Mouse (Mus musculus): ENCODE measurements around the gene Kbtbd6. TPM values are rescaled to one million over a fixed set of nuclear protein-coding genes. Genes with fewer than 3 reads are reported as not detected.
"Not testable (repeated sequence)": the region's sequence is repeated elsewhere in the genome, so short reads cannot be mapped to it uniquely, and the experiment has no call there.

The Kbtbd6 gene
- polyA plus RNA-seq (2012; rRNA removed) = 0.71 and 1.0 TPM in 2 replicates

DNA sequence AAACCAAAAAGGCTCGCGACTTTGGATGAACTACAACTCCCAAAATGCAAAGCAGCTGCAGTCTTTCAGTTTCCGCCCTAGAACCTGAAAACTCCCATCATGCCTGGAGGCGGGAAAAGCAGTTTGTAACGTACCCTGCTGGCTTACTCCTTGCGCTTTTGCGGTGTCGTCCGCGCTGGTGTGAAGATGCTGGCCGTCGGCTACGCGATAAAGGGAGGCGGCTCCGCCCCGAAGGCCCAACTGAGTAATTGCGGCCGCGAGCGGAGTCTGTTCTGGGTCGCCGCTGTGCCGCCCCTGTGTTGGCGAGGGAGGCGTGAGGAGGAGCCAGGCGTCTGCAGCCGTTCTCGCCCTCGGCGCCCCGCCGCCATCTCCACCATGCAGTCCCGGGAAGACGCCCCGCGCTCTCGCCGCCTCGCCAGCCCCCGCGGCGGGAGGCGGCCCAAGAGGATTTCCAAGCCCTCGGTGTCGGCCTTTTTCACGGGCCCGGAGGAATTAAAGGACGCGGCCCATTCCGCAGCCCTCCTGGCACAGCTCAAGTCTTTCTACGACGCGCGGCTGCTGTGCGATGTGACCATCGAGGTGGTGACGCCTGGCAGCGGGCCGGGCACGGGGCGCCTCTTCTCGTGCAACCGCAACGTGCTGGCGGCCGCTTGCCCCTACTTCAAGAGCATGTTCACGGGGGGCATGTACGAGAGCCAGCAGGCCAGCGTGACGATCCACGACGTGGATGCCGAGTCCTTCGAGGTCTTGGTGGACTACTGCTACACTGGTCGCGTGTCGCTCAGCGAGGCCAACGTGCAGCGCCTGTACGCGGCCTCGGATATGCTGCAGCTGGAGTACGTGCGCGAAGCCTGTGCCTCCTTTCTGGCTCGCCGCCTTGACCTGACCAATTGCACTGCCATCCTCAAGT is at the start of gene Kbtbd6:
Gene Kbtbd6, plus strand, starts transcription at position 155 of the 910 bp plus-strand sequence.
- peak; percentile 69 to 87 for DNase-seq (ENCODE audit: extremely low spot score in 1 of 2, low spot score in 1 of 2)

DNA sequence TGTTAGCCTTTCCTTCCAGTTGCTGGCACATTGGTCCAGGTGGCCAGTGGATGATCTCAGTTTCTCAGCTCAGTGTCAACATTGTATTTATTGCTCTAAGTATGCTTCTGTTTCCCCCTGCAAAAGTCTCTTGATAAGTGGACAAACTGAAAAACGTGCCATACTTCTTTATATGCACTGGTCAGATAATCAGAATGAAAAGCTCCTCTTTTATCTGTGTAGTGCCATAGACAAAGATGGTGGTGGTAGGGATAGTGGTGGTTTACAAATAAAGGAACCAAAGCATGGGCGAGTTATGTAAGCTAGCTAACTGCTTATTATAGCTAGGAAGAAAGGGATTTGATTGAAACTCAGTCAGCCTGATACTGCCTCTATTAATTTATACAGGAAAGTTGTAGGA is 44.0 kb upstream of the Kbtbd6 start:
- DNase-seq (ENCODE audit: extremely low spot score in 1 of 2, low spot score in 1 of 2) = no peak

GRCm38 (mm10) chr14:79409278-79409830 is 42.3 kb upstream of the Kbtbd6 start:
- no peak for DNase-seq (ENCODE audit: extremely low spot score in 1 of 2, low spot score in 1 of 2)

DNA sequence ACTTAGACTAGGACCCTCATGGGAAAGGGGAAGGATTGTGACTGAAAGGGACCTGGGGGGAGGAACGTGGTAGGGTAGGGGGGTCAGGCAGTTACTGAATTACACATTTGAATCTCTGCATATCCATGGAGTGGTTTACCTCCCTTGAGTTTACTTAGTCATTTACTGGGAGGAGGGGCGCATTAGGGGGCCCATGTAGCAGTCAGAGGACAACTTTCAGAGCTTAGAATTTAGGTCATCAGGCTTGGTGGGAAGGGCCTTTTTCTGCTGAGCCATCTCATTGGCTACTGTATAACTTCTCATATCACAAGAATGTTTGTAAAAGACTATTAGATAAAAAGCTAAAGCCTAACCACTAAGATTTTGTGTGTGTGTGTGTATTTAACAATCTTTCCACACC is 41.0 kb upstream of the Kbtbd6 start:
- DNase-seq (ENCODE audit: extremely low spot score in 1 of 2, low spot score in 1 of 2) = no peak

DNA sequence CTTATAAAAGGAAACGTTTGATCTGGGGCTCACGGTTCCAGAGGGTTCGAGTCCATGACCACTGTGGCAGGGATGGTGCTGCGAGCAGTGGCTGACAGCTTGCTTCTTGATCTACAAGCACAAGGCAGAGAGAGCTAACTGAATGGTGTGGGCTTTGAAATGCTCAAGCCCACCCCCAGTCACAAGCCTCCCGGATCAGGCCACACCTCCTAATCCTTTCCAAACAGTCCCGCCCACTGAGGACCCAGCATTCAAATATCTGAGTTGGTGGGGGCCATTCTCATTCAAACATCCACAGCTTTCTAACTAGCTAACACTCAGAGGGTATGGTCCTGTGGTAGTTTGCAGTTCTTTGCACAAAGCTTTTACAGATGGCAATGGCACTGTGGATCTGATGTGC is 38.5 kb upstream of the Kbtbd6 start:
- DNase-seq (ENCODE audit: extremely low spot score in 1 of 2, low spot score in 1 of 2) = no peak

DNA sequence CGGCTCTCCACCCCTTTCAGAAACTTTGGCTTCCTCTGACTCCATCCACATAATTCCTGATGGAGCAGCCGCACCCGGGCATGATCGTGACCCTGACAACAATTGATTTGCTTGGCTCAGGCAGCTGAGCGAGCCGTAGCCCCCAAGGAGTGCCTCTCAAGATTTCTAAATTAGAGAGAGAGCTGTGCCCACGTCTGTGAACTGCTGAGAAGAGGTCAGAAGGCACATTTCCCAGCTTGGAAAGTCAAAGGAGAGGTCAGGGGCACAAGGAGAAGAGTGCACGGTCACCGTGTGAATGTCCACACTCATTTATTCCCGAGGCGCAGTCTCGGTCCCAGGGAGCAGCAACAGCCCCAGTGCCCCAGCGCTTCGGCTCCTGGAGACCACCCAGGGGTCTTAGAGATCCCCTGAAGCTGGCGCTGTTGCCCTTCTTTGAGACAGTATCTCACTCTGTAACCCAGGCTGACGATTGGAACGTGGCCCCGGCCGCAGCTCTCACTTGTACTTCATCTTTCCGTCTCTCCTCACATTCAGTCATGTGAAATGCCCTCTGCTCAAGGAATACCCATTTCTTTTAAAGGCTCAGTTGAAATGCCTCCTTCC is 31.5 kb upstream of the Kbtbd6 start:
- no peak for DNase-seq (ENCODE audit: extremely low spot score in 1 of 2, low spot score in 1 of 2)

- DNase-seq (ENCODE audit: extremely low spot score in 1 of 2, low spot score in 1 of 2) = peak; percentile 88 to 96
Observed at GRCm38 (mm10) chr14:79425979-79426729, 25.5 kb upstream of the Kbtbd6 start, which contains the start of gene Kbtbd7. Kbtbd7 (plus strand) TSS chr14:79426511.

GRCm38 (mm10) chr14:79426730-79427365 is 24.8 kb upstream of the Kbtbd6 start:
- not testable (repeated sequence) for DNase-seq (ENCODE audit: extremely low spot score in 1 of 2, low spot score in 1 of 2)

DNA sequence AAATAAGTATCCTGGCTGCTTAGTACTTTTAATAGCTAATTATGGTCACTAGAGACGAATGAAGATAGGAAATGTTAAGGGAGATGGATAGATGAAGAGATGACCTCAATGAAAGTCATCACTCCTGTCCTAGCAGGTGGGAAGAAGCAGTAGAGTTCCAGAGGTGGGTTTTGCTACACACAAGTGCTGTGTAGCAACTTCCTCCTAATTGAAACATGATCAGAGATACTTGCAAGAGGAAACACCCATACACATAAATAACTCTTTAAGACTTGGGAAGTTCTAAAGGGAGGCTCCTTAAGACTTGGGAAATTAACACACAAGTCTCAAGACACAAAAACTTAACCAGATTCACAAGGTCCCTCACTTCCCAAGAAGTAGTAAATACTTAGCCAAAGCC is 17.6 kb upstream of the Kbtbd6 start:
- DNase-seq (ENCODE audit: extremely low spot score in 1 of 2, low spot score in 1 of 2) = no peak

GRCm38 (mm10) chr14:79440655-79441054 is 11.0 kb upstream of the Kbtbd6 start:
- no peak for DNase-seq (ENCODE audit: extremely low spot score in 1 of 2, low spot score in 1 of 2)

DNA sequence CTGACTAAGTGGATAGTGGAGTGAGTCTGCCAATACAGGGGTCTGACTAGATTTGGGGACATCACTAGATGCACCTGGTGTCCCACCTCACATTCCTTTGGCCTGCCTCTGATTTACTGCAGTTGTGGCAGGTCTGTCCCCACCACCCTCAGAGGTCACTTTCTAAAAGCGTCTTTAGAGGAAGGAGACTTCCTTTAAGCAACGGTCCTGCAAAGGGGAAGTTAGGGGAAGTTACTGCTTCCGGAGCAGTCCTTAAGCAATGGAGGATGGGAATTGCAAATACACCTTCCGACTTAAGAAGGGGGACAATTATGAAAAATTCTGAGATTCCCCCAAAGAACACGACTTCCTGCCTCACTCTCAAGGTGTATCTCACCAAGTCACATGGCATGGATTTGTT is 10.2 kb upstream of the Kbtbd6 start:
- no peak for DNase-seq (ENCODE audit: extremely low spot score in 1 of 2, low spot score in 1 of 2)

DNA sequence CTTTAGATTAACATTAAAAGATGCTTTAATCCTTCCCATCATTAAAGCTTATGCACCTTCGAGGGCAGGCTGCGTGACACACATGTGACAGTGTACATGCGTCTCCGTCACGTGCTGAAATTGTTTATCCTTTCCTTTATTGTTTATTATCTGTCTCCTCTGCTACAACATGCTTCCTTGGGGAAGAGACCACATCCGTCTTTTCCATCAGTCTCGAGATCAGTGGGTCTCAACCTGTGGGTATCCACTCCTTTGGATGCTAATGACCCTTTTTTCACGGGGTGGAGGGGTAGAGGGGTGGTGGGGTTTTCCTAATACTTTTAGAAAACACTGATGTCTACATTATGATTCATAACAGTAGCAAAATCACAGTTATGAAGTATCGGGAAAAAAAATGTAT is 7.0 kb upstream of the Kbtbd6 start:
- DNase-seq (ENCODE audit: extremely low spot score in 1 of 2, low spot score in 1 of 2) = no peak

GRCm38 (mm10) chr14:79445055-79445620 is 6.5 kb upstream of the Kbtbd6 start:
- DNase-seq (ENCODE audit: extremely low spot score in 1 of 2, low spot score in 1 of 2) = peak in 1 of 2 experiments; percentile 32

- not testable (repeated sequence) for DNase-seq (ENCODE audit: extremely low spot score in 1 of 2, low spot score in 1 of 2)
Observed at GRCm38 (mm10) chr14:79452591-79452934, 928 bp downstream of the Kbtbd6 start.

GRCm38 (mm10) chr14:79460401-79460800 is 8.8 kb downstream of the Kbtbd6 start:
- DNase-seq (ENCODE audit: extremely low spot score in 1 of 2, low spot score in 1 of 2) = no peak

- DNase-seq (ENCODE audit: extremely low spot score in 1 of 2, low spot score in 1 of 2) = no peak
Observed at GRCm38 (mm10) chr14:79460988-79461387, 9.4 kb downstream of the Kbtbd6 start.

GRCm38 (mm10) chr14:79465623-79466022 is 14.0 kb downstream of the Kbtbd6 start:
- DNase-seq (ENCODE audit: extremely low spot score in 1 of 2, low spot score in 1 of 2) = no peak

- peak in 1 of 2 experiments; percentile 81 for DNase-seq (ENCODE audit: extremely low spot score in 1 of 2, low spot score in 1 of 2)
Observed at GRCm38 (mm10) chr14:79467621-79468020, 16.0 kb downstream of the Kbtbd6 start.

GRCm38 (mm10) chr14:79473384-79473783 is 21.7 kb downstream of the Kbtbd6 start:
- DNase-seq (ENCODE audit: extremely low spot score in 1 of 2, low spot score in 1 of 2) = no peak

All from frontal cortex, adult 2 months (tissue).